Mouse (Mus musculus) central nervous system, embryonic 11.5 days (tissue): ENCODE measurements around the gene Fam49a. TPM values are rescaled to one million over a fixed set of nuclear protein-coding genes. Genes with fewer than 3 reads are reported as not detected.

Experiments
- polyA plus RNA-seq: library from polyadenylated mRNA; depleted of rRNA; stranded (reverse); fragments of >200 nt; gene quantifications from 2 replicates; pipeline ENCODE4 v1.2.3, GENCODE M21; 2012; rRNA removed

Gene Fam49a
- 5.1 and 7.8 TPM in 2 replicates for polyA plus RNA-seq

DNA sequence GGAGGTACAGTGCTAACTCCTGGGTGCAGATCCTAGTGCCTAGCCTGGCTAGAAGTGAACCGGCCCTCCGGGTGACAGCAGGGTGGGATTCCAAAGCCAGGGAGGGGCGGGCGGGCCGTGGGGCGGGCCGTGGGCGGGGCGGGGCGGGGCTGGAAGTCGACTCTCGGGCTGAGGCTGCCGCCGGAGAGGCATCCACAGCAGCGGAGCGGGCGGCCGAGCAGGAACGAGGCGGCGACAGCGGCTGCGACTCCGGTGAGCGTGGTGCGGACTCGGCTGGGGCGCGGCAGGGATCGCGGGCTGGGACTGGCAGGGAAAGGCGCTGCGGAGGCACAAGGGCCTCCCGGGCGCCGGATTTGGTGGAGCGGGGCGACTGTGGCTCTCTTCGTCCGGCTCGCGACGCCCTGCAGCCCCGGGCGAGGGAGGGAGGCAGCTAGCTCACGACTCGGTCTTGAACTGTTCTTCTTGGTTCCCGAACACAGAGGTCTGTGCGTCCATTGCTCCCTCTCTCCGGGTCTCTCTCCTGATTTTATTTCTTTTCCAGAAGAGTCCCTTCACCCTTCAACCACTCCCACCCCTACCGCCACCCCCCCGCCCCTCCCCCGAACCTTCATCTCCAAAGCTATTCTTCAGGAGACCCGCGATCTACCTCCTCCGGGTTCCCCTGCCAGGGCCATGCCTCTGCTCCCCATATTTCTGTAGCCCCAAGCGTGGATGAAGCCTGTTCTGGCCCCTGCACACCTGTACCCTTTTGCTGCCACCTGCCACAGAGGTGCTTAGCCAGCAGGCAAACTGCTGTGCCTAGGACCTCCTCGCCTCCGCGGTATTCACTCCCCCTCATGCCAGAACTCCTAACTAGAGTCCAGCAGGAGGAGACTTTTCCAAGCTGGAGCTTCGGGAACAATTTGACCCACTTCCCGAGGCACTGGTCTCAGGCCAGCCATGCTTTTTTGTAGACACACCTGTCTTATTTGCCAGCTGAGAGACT is at the start of gene Fam49a:
TSS of gene Fam49a (plus strand) at position 153 of the 985 bp plus-strand sequence.

